Comparison of ENCODE assay signal across 11 mouse cellular contexts in genomic region chr2:150663255-150663654, GRCm38 (mm10). TPM values are rescaled to one million over a fixed set of nuclear protein-coding genes. Genes with fewer than 3 reads are reported as not detected.
DNase-seq lines count a peak whose midpoint lies in the region; ATAC-seq lines count a peak whose summit lies in the region.
"Had no signal": no experiment of that assay in that cellular context is flagged by ENCODE, and none has a peak within 500 bp of the region (broad histone marks: within the 10 kb centered on the region; RNA-seq: fewer than 3 reads in every experiment).

No protein-coding gene starts in this region.

- ATAC-seq in hindbrain, embryonic 15.5 days (ENCODE audit: low FRiP score, low read depth): no peak
- ATAC-seq in forebrain, embryonic 16.5 days: peak; percentile 49
- ATAC-seq in liver, embryonic 12.5 days: no peak
- no peak for ATAC-seq in inflammation-experienced regulatory T-cells, adult 6 months

- peak overlapping the region; percentile 35; the same call in 1 of the 2 replicates for H3K27ac ChIP-seq in hindbrain, embryonic 15.5 days (replicated peaks)
- H3K27ac ChIP-seq in hindbrain, embryonic 10.5 days: no peak overlapping the region
- H3K27ac ChIP-seq in forebrain, embryonic 16.5 days (ENCODE audit: low read length): peak overlapping the region; percentile 49
- H3K27ac ChIP-seq in liver, embryonic 12.5 days: peak overlapping the region; percentile 94

- no peak overlapping the region for H3K4me2 ChIP-seq in hindbrain, embryonic 15.5 days
- H3K4me2 ChIP-seq in forebrain, embryonic 16.5 days (ENCODE audit: low read length): peak overlapping the region; percentile 18; the same call in 1 of the 2 replicates
- peak overlapping the region; percentile 95 for H3K4me2 ChIP-seq in liver, embryonic 12.5 days

- no peak for DNase-seq in hindbrain, embryonic 10.5 days (ENCODE audit: low spot score)
- DNase-seq in brain, adult 2 months (ENCODE audit: low read depth, low spot score): peak; percentile 87
- no peak for DNase-seq in cerebellum, postnatal 10 days
- DNase-seq in cerebellum, adult 9-11 months: no peak
- DNase-seq: cerebellum, adult 11-12 months had no signal

- no peak overlapping the region for H3K4me3 ChIP-seq in hindbrain, embryonic 15.5 days
- H3K4me3 ChIP-seq in hindbrain, embryonic 10.5 days: no peak overlapping the region
- no peak overlapping the region for H3K4me3 ChIP-seq in forebrain, embryonic 16.5 days (replicated peaks; ENCODE audit: low read length)
- H3K4me3 ChIP-seq in liver, embryonic 12.5 days: no peak overlapping the region

- H3K9me3 ChIP-seq in hindbrain, embryonic 15.5 days: no peaks in the 10 kb centered on the region
- no peaks in the 10 kb centered on the region for H3K9me3 ChIP-seq in hindbrain, embryonic 10.5 days
- no peaks in the 10 kb centered on the region for H3K9me3 ChIP-seq in forebrain, embryonic 16.5 days (ENCODE audit: control insufficient read depth, low read length)
- no peaks in the 10 kb centered on the region for H3K9me3 ChIP-seq in liver, embryonic 12.5 days (replicated peaks)

- WGBS in hindbrain, embryonic 15.5 days: 65% methylated on average over 9 of the region's 9 CpGs
- 86% methylated on average over 9 of the region's 9 CpGs for WGBS in hindbrain, embryonic 10.5 days
- WGBS in forebrain, embryonic 16.5 days: 19% methylated on average over 9 of the region's 9 CpGs
- 71% methylated on average over 9 of the region's 9 CpGs for WGBS in liver, embryonic 12.5 days (ENCODE audit: insufficient replicate concordance)

- H3K27me3 ChIP-seq in hindbrain, embryonic 15.5 days: peaks cover 4% of the 10 kb centered on the region; the same call in 1 of the 2 replicates
- H3K27me3 ChIP-seq in hindbrain, embryonic 10.5 days (ENCODE audit: insufficient read depth, poor library complexity, severe bottlenecking): peaks cover 21% of the 10 kb centered on the region; the same call in 1 of the 2 replicates
- no peaks in the 10 kb centered on the region for H3K27me3 ChIP-seq in forebrain, embryonic 16.5 days (replicated peaks; ENCODE audit: control insufficient read depth, insufficient read depth, low read length)
- no peaks in the 10 kb centered on the region for H3K27me3 ChIP-seq in liver, embryonic 12.5 days (replicated peaks)

- no peak overlapping the region for H3K9ac ChIP-seq in hindbrain, embryonic 15.5 days
- no peak overlapping the region for H3K9ac ChIP-seq in forebrain, embryonic 16.5 days (replicated peaks; ENCODE audit: low read depth, low read length)
- H3K9ac ChIP-seq in liver, embryonic 12.5 days: no peak overlapping the region

- H3K4me1 ChIP-seq in hindbrain, embryonic 15.5 days (replicated peaks): peaks cover 12% of the 10 kb centered on the region
- peaks cover 32% of the 10 kb centered on the region for H3K4me1 ChIP-seq in hindbrain, embryonic 10.5 days (replicated peaks)
- H3K4me1 ChIP-seq in forebrain, embryonic 16.5 days (replicated peaks; ENCODE audit: control insufficient read depth, insufficient read depth, low read length): peaks cover 51% of the 10 kb centered on the region
- peaks cover 57% of the 10 kb centered on the region for H3K4me1 ChIP-seq in liver, embryonic 12.5 days

- H3K36me3 ChIP-seq in hindbrain, embryonic 15.5 days: no peaks in the 10 kb centered on the region
- H3K36me3 ChIP-seq in hindbrain, embryonic 10.5 days: peaks cover 11% of the 10 kb centered on the region
- H3K36me3 ChIP-seq in forebrain, embryonic 16.5 days (ENCODE audit: control insufficient read depth, insufficient read depth): no peaks in the 10 kb centered on the region
- H3K36me3 ChIP-seq in liver, embryonic 12.5 days: peaks cover 43% of the 10 kb centered on the region

RNA-seq across cellular contexts. Expression of gene Acss1, which starts 5.0 kb away (rescaled TPM):
- 15.0 and 19.8 TPM in 2 replicates for polyA plus RNA-seq in hindbrain, embryonic 15.5 days (2015; fragmentation: Nextera tagmentation; extraction: Ambion mirVana)
- polyA plus RNA-seq in hindbrain, embryonic 10.5 days (2016; fragmentation: Nextera tagmentation; extraction: Ambion mirVana): 16.2 and 34.1 TPM in 2 replicates
- 21.9 and 22.2 TPM in 2 replicates for polyA plus RNA-seq in forebrain, embryonic 16.5 days (2015; fragmentation: Nextera tagmentation; extraction: Ambion mirVana)
- polyA plus RNA-seq in liver, embryonic 12.5 days (2016; fragmentation: Nextera tagmentation; extraction: Ambion mirVana): 47.4 and 53.8 TPM in 2 replicates
- polyA plus RNA-seq in inflammation-experienced regulatory T-cells, adult 6 months (2017; shearing (Covaris generic)): 10 to 100 TPM in 2 of 3 experiments, 1 to 10 TPM in 1; 7.4 to 18.7 (median 13.7) TPM

RNA-seq across cellular contexts. Expression of gene Vsx1, which starts 25.9 kb away (rescaled TPM):
- polyA plus RNA-seq in hindbrain, embryonic 15.5 days (2015; fragmentation: Nextera tagmentation; extraction: Ambion mirVana): 0.09 and 0.13 TPM in 2 replicates
- polyA plus RNA-seq in hindbrain, embryonic 10.5 days (2016; fragmentation: Nextera tagmentation; extraction: Ambion mirVana): 1.0 TPM in 2 replicates
- not detected in 2 replicates for polyA plus RNA-seq in forebrain, embryonic 16.5 days (2015; fragmentation: Nextera tagmentation; extraction: Ambion mirVana)
- not detected in 2 replicates for polyA plus RNA-seq in liver, embryonic 12.5 days (2016; fragmentation: Nextera tagmentation; extraction: Ambion mirVana)
- not detected for polyA plus RNA-seq in inflammation-experienced regulatory T-cells, adult 6 months (2017; shearing (Covaris generic))
- polyA plus RNA-seq: large intestine, adult 2 months; thymus, postnatal 0 days had no signal

RNA-seq across cellular contexts. Expression of gene Apmap, which starts 54.9 kb away (rescaled TPM):
- 40.3 and 43.5 TPM in 2 replicates for polyA plus RNA-seq in hindbrain, embryonic 15.5 days (2015; fragmentation: Nextera tagmentation; extraction: Ambion mirVana)
- 32.2 and 39.1 TPM in 2 replicates for polyA plus RNA-seq in hindbrain, embryonic 10.5 days (2016; fragmentation: Nextera tagmentation; extraction: Ambion mirVana)
- 42.2 and 44.4 TPM in 2 replicates for polyA plus RNA-seq in forebrain, embryonic 16.5 days (2015; fragmentation: Nextera tagmentation; extraction: Ambion mirVana)
- polyA plus RNA-seq in liver, embryonic 12.5 days (2016; fragmentation: Nextera tagmentation; extraction: Ambion mirVana): 28.2 and 28.6 TPM in 2 replicates
- polyA plus RNA-seq in inflammation-experienced regulatory T-cells, adult 6 months (2017; shearing (Covaris generic)): 10 to 100 TPM; 14.9 to 16.8 (median 15.8) TPM
